Mouse (Mus musculus) spleen, postnatal 10 days (tissue): ENCODE measurements around the gene Tacr2.
A peak's percentile ranks its signal among the peaks of the same experiment; 100 is the strongest.

Experiments used
- DNase-seq, 2 experiments: peaks; one replicate each; pipeline ENCODE4 v3.0.0; 2021 to 2022; ENCODE audit warnings: low spot score in 2 of 2

Tacr2 gene

DNA sequence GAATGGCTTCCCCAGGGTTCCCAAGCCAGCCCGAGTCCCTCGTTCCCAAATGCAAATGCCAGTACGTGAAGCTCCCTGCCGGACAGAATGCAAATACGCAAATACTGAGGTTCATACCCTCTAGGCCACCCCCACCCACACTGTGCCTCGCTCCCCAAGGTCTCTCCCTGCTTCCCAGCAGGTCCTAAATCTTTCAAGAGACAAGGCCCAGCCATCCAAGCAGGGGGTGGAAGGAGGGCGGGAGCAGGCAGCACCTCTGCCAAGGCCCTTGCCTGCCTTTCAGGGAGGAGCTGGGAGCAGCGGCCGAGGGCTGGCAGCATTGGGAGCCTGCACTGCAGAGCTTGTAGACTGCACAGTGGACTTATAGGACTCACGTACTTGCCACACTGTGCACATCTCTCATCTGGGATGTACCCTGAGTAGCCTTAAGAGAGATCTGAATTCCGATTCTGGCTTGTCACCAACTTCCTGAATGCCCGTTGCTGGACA lies at the start of gene Tacr2:
TSS of gene Tacr2 (plus strand) at position 439 of the 489 bp plus-strand sequence.
- no peak for DNase-seq

DNA sequence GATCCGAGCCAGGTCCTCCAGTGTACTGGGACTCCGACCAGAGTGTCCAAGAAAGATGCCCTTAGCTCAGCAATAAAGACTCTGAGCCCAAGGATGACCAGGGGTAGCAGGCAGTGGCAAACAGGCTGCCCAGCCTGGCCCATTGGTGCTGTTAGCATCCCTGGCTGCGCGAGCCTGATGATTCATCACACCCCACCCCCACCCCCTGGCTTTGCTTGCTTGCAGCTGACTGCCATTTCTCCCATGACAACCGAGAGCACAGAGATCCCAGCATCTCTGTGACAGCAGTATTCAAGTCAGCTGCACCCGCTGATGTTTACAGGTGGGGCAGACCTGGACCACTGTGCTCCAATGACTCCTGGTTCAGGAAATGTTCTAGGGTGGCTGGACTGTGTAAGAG lies 49.7 kb upstream of the Tacr2 start:
- no peak for DNase-seq

DNA sequence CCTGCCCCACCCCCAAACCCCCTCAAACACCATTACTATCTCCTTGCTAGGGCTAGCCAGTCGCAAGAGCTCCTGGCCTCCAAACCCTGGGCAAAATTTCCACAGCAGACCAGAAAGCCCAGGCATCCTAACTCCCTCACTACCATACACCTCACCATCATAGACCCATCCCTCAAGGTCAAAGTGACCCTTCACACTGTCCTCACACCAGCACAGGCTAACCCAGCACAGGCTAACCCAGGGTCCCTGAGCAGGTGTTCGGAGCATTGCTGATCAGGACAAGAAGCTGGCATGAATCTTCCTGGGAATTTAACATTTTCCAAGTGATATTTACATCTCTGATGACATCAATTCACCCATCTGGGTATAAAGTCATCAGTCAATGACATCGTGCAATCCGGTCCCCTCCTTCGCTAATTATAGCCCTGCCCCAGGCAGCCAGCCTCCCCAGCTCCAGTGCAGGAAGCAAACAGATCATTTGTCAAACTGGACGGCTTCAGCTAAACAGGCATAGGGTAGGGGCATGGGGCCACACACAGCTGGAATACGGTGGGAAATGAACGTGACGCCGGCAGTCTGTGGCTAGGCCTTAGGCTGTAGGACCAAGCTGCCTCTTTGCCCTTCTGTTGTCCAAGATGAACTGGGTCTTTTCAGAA lies 43.9 kb upstream of the Tacr2 start:
- no peak for DNase-seq

DNA sequence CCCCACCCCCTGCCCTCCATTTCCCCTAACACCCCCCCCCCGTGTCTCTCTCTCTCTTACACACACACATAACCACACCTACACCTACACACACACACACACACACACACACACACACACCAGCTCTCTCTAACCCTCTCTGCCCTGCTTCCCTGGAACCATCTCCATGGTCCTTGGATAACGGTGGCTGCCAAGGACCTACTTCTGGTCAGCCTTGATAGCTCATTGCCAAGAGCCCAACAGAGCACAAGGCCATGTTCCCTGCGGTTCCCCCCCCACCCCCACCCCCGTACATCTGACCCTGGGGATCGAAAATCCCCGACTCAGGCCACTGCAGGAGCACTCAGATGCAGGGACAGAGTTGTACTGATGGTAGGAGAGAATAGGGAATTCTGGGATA lies 40.9 kb upstream of the Tacr2 start:
- no peak for DNase-seq

DNA sequence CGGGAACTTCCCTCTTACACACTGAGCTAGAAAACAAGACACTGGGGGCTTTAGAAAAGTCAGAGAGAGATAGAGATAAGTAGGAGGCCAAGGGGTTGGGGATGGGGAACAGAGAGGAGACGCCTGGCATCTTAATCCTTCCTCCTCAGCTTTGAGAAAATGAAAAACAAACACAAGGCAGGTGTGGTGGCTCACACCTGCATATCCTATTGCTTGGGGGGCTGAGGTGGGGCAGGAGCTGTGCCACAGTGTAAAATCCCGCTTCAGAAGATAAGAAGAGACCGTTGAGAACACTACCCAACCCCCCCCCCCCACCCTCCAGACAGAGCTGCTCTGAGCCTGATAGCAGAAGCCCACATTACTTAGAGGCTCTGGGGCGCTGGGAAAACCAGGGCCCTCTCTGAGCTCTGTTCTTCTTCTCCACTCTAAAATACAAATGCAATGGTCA lies 37.0 kb upstream of the Tacr2 start:
- DNase-seq: no peak

DNA sequence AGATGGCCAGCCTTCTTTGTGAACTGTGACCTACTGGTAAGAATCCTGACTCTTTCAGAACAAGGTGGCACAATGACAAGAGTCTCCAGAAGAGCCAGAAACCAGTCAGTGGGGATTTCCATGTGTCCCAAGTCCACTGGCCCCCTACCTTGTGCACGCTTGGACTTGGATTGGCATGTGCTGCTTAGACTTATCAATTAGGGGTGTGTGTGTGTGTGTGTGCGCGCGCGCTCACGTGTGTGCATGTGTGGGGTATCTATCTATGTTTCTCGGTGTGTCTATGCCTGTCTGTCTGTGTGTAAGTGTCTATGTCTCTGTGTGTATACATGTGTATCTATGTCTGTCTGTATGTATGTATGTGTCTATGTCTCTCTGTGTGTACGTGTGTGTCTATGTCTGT lies 36.6 kb upstream of the Tacr2 start:
- no peak for DNase-seq

DNA sequence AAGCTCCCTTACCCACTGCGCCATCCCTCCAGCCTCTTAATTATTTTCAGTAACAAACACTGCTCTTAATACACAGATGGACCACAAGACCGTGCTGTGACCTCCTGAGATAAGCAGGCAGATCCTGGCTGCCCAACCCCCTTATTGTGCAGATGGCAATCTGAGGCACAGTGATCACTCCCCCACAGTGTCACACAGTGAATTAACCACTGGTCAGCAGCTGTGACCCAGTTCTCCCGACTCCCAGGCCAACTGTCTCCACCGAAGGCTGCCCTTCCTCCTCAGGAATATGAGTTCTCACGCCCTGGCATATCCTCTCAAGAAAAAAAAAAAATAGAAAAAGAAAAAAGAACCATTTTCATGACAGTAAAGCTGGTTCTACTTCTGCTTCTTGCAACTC lies 35.6 kb upstream of the Tacr2 start:
- DNase-seq: peak in 1 of 2 experiments; percentile 37

DNA sequence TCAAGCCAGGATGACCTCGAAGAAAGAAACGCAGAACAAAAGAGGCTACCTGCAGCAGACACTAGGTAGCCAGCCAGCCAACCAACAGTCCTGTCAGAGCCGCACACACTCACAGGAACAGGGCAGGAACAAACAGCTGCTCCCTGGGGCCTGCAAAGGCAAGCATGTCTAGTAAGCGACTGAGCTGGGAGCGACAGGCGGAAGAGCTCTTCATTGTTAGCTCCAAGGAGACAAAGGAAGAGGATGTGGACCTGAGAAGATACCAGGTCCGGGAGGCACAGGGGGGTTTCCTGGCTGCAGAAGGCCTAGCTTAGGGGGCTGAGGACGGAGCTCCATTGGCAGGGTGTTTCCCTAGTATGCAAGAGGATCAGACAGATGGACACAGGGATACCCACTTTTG lies 35.0 kb upstream of the Tacr2 start:
- DNase-seq: no peak

DNA sequence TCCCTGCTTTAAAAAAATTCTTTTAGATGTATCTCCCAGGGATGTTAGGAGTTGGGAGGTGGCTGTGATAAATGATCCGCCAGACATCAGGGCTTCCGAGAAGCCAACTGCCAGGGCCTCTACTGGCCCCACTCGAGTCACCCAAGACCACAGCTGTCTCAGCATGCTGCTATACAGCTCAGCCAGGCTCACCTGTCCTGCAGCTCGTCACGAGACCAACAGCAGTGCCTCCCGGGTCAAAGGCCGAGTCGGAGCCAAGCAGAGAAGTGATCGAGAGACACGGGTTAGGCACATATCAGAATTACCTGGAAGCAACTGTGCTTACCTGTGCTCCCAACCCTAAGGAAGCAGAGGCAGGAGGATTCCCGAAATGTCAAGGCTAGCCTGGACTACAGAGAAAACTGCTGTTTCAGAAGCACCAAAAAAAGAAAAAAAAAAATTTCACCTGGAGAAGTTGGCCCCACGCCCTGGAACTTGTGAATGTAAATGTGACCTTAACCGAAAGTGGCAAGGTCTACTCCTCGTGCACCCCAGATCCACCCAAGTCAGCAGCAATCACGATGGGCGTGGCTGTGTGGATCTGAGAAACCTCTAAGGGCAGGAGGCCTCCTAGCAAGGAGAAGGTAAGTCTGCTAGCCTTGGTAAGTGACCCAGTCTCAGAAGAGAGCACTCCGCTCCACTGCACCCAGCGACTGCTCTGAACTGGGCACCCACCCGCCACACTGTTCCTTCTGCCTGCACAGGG lies 34.0 kb upstream of the Tacr2 start:
- DNase-seq: no peak

DNA sequence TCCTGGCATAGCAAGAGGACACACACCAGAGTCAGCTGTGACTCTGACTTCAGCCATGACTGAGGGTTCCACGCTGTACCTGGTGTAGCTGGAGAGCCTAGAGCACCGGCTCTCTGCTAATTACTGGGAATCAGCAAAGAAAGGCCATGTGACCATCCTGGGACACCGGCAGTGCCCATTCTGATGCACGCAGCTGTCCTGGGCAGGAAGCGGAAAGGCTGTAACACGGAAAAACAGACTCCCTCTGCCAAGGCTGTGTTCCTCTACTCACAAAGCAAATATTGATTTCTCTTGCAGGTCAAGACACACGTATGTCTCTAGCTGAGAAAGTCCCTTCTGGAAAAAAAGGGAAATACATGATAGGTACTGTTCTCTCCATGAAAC lies 33.5 kb upstream of the Tacr2 start:
- no peak for DNase-seq

DNA sequence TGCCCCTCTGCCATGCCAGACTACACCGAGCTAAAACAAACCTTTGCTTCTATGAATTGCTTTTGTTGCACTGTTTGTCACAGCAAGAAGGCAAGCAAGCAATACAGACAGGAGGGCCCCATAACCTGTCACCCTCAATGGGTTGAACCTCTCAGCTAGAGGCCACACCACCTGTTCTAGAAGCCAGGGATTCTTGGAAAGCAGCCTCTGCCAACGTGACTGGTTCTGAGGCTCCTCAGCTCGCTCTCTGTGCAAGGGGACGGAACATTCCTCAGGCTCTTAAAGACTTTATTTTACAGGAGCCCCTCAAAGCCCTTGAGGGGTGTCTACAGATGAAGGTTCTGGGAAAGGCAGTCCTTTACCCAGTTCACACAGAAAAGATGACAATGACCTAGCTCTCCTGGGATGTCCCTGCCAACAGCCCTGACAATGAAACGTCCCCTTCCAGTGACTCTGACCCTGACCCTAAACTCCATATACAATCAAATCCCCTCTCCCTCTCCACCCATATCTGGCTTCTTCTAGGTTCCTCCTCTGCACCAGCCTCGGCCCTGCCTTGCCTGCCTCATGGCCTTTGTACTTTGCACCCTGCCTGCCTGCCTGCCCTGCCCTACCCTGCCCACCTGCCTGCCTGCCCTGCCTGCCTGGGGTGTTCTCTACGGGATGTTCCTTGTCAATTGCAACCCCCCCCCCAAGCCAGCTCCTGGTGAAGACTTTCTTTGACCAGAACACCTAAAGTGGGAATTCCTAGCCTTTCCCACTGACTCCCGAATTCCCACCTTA lies 31.3 kb upstream of the Tacr2 start:
- no peak for DNase-seq

DNA sequence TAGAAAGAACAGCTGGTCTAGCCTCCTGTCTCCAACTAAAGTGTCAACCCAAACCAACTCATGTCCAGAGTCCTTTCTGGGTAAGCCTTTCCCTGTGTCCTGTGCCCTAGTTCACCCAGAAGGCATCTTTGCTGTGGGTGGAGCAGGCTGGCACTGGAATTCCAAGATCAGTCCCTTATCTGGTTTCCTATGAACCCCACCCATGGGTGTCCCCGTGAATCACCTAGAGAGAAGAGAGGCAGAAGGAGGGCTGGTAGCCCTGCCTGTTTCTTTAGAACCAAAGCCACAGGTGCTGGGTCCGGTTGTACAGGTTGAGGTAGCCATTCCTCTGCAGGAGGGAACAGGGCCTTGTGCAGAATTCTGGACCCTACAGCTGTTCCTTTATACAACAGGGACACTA lies 30.6 kb upstream of the Tacr2 start:
- DNase-seq: no peak

DNA sequence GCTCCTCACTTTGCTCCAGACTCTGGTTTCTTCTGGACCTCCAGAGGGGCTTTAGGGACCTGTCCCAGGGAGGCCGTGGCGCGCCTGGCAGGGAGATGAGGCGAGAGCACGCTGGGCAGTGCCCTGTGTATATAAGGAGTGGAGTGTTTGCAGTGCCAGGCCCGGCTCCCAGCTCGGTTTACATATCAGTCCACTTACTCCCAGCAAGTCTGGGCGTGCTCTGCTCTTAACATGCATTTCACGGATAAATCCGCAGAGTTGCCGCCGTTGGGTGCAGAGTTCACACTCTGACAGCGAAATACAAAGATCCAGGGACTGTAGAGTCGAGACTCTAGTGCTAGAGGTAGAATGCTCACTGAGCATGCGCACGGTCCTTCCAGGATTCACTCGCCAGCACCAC lies 29.5 kb upstream of the Tacr2 start:
- DNase-seq: no peak

DNA sequence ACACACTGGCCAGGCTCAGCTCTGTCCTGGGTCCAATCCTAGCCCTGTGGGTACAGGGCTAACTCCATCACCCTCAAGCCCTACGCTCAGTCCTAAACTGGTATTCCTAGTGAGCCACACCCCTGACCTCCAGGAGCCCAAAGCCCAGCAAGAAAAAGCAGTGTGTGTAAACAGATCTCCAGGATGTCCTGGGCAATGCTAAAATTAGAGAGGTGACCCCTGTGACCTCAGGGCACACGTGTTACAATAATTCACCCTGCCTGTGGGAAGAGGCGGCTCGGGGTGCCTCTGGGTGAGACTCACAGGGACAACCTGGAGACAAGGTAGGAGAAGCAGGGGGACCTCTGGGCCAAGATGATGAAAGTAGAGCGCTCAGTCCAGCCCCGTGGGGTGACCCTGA lies 28.0 kb upstream of the Tacr2 start:
- DNase-seq: no peak

DNA sequence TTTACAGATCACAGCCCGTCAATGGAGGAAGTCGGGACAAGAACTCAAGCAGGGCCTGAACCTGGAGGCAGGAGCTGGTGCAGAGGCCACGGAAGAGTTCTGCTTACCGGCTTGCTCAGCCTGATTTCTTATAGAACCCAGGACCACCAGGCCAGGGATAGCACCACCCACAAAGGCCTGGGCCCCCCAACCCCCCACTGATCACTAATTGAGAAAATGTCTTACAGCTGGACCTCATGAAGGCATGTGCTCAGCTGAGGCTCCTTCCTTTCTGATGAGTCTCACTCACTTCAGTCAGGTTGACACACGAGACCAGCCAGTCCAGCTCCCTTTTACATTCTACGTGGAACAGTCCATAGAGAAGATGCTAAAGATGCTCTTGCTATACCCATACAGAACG lies 26.4 kb upstream of the Tacr2 start:
- DNase-seq: no peak

DNA sequence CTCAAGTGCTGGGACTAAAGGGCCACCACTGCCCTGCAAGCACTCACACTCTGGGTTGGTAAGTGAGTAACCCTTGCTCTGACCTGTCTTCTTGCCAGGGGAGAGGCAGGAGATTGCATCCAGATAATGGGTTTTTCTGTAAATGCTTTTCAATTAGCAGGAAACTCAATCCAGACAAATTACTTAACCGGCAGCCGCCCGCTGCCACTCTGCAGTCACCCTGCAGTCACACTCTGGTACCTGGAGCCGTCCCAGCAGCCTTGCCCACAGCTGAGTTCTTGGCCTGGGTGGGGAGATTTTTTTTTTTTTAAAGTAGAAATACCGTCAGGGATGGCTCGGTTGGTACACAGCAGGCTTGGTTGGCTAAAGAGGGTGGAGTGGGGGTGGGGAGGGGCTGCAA lies 24.1 kb upstream of the Tacr2 start:
- DNase-seq: no peak

DNA sequence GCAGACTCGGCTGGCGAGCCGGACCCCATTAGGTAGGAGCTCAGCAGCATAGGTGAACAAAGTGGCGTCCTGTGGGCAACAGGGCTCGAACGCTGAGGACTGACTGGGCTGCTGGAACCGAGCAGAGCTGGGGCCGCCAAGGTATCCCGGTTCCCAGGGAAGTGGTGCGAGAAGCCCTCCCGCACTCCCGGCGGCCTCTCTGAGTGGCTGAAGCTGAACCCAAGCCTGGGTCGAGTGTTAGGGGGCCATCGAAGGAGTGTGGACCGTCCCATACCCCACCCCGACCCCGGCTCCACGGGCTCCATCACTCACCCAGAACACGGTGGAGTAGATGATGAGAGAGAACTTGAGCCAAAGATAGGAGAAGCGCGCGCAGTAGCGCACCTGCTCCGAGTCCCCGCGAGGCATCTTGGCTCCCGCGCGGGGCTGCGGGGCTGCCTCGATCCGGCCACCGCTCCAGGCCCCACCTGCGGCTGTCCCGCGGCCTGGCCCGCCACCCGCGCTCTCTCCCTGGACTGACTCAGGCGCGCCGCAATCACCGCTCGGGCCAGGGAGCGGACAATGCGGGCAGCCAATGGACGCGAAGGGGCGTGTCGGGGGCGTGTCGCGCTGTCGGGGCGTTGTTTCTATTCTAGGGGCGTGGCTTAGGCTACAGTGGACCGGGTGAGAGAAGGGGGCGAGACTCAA lies 21.4 kb upstream of the Tacr2 start, which contains the start of gene Tspan15:
TSS of gene Tspan15 (minus strand) at position 544 of the 687 bp plus-strand sequence.
- peak; percentile 72 to 89 for DNase-seq

DNA sequence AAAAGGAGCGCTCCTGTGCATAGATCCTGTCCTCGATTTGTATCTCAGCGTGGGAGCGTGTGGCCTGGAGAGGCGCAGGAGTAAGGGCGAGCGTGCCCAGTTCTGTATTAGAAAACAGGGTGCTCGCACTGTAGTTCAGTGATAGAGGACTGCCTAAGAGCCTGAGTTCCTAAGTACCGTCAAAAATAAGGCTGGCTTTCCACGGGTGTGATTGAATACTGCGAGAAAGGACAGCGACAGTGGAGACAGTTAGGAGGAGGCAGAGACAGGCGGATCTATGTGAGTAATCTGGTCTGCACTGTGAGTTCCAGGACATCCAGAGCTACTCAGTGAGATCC lies 20.9 kb upstream of the Tacr2 start:
- DNase-seq: no peak

DNA sequence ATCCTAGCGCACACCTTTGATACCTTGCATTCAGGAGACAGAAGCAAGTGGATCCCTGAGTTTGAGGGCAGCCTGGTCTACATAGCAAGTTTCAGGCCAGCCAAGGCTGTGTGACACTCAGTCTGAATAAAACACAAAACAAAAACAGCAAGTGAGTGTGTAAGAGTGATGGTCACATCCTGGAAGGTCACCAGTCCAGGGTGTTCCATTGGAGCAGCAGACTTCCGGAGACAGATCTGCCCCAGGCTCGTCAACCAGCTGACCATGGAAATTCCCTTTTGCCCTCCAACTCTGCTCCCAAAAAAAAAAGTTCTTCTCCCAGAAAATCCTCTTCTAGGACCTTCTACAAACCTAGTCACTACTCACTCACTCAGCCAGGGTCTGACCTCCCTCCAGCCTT lies 20.4 kb upstream of the Tacr2 start:
- DNase-seq: no peak

DNA sequence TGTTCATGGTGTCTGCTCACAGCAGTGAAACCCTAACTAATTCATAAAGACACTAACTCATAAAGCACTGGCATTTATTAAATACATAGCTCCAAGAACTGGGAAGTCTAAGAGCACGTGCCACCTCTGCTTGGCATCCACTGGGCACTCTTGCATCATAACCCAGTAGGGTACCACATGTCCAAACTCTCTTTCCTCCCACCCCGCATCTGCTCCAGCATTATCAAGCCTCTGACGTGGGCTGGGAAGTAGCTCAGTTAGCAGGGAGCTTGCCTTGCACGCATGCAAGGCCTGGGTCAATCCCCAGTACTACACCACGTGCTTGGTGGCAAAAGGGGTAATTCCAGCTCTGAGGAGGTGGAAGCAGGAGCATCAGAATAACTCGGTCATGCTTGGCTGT lies 16.1 kb upstream of the Tacr2 start:
- DNase-seq: no peak

DNA sequence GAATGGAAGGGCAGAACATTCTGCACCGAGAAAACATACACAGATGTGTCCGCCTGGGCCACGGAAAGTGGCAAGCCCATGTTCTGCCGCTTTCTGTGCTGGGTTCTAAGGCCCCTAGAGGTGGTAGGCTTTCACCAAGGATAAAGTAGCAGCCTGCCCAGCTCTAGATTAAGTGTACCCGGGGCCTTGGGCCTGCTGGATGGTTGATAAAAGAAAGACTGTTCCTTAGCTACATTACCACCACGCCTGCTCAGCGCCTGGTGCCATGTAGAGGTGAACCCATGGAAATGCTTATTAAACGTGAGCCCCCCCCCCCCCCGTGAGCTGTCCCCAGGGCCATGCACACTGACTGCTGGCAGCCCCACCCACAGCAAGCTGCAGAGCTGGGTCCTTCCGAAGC lies 15.0 kb upstream of the Tacr2 start:
- peak in 1 of 2 experiments; percentile 32 for DNase-seq

DNA sequence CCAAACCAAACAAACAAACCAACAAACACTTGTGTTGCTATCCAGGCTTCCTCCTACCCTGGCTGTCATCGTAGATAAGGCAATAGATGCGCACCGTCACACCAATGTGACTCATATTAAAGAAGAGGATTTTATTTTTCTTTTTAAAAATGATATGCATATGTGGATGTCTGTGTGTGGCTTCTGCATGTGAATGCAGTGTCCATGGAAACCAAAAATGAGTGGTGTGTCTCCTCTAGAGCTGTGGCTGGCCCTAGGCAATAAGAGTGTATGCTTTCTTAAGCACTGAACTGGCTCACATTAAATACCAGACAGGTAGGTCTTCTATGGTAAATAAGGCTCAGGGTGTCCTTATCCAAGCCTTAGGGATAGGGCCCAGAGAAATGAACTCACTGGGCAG lies 13.6 kb upstream of the Tacr2 start:
- DNase-seq: no peak
